Mouse (Mus musculus) heart, adult 2 months (tissue): ENCODE measurements around the gene 9330161L09Rik. TPM values are rescaled to one million over a fixed set of nuclear protein-coding genes. Genes with fewer than 3 reads are reported as not detected.

ENCODE experiments used
- DNase-seq, 2 experiments: peaks; one replicate each; pipeline ENCODE4 v3.0.0; 2021
- H3K27ac ChIP-seq: fragments of 200-600 bp; 2 replicates; pipeline ENCODE4 v1.8.1; 2022
- H3K27me3 ChIP-seq: fragments of 200-500 bp; 2 replicates; pipeline ENCODE4 v1.6.1; 2012; ENCODE audit warnings: mild to moderate bottlenecking, low read length, inconsistent platforms, mixed read lengths; ENCODE audit not compliant: control insufficient read depth, insufficient read depth
- H3K36me3 ChIP-seq: fragments of 200-500 bp; 2 replicates; pipeline ENCODE4 v1.6.1; 2012; ENCODE audit warnings: low read length, inconsistent platforms; ENCODE audit not compliant: control insufficient read depth, insufficient read depth
- H3K4me1 ChIP-seq: fragments of 200-500 bp; 2 replicates; pipeline ENCODE4 v1.6.1; 2011; ENCODE audit warnings: low read length; ENCODE audit not compliant: control insufficient read depth, insufficient read depth
- H3K4me3 ChIP-seq: fragments of 200-600 bp; 2 replicates; pipeline ENCODE4 v1.8.1; 2022
- H3K79me2 ChIP-seq: fragments of 200-500 bp; replicated peaks from 2 replicates; pipeline ENCODE4 v1.6.1; 2012; ENCODE audit warnings: mild to moderate bottlenecking, inconsistent platforms, low read length, moderate library complexity, mixed read lengths; ENCODE audit not compliant: control insufficient read depth, insufficient read depth
- H3K9ac ChIP-seq: fragments of 200-500 bp; 2 replicates; pipeline ENCODE4 v1.6.1; 2012; ENCODE audit warnings: low read depth, mild to moderate bottlenecking, control low read depth, inconsistent platforms, low read length, mixed read lengths
- CTCF ChIP-seq: fragments of 200-600 bp; IDR thresholded peaks from 2 replicates; pipeline ENCODE4 v1.8.1; 2022; ENCODE audit warnings: antibody characterized with exemption, mild to moderate bottlenecking, moderate library complexity
- EP300 ChIP-seq: fragments of 200-500 bp; IDR thresholded peaks from 2 replicates; pipeline ENCODE4 v1.6.1; 2011; ENCODE audit warnings: low read depth, low read length, control low read depth; ENCODE audit not compliant: insufficient read depth
- POLR2A ChIP-seq: fragments of 200-500 bp; IDR thresholded peaks from 2 replicates; pipeline ENCODE4 v1.6.1; 2011; ENCODE audit warnings: mild to moderate bottlenecking, low read depth, low read length, control low read depth; ENCODE audit not compliant: insufficient read depth
- WGBS: fragments of 180-500 bp; shearing (Covaris S2); methylation state at CpG from one replicate; pipeline ENCODE4 v1.1.7; 2018; 5-methylcytosine and 5-hydroxymethylcytosine counted together
- intact Hi-C: fragments of 180-260 bp; cut with DNase I; formaldehyde crosslinking; loops from one replicate; pipeline ENCODE4 v1.15.1; 2025
- polyA plus RNA-seq: library from polyadenylated mRNA; depleted of rRNA; stranded (reverse); fragments of >200 nt; gene quantifications from 2 replicates; pipeline ENCODE4 v1.2.3, GENCODE M21; 2012
- total RNA-seq, 2 experiments: library from RNA; stranded (reverse); gene quantifications; 2 replicates each; pipeline ENCODE4 v1.2.3; 2021

The 9330161L09Rik gene
- total and polyA plus RNA-seq, 3 experiments: 0.61 to 1.6 (median 1.4) TPM

DNA sequence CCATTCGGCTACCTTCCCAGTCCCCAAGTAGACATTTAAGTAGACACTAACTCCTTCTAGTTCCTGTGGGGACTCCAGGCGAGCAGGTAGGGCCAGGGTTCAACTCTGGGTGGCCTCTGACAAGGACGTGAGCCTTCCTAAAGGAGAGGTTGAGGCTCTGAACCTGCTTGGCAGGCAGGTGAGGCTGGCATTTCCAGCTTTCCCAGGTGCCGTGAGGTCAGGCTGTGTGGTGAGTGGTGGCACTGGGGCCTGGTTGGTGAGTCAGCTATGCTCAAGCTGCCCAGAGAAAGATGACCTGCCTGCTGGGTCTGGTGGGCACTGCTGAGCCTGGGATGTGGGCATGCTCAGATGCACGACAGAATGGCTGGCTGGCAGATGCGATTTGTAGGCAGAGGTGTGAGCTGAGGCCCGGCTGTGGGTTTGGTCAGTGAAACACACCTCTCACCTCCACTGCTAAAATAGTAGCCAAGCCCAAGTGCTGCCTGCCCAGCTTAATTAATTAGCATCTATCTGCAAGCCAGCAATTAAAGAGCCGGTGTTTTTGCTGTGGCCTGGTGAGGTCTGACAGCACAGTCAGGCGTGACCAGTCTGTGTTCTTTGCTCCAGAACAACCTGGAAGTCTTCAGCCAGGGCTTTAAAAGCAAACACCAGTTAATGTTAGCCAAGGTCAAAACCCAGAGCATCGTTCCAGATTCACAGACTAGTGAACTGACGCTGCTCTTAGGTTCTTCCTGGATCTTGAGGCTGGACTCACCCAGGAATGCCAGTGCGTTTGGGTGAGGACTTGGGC, 11.9 kb downstream of the 9330161L09Rik start:
- H3K4me3 ChIP-seq: no peak overlapping the region
- 73% methylated on average over 12 of the region's 12 CpGs for WGBS
- no peaks in the 10 kb centered on the region for H3K36me3 ChIP-seq
- DNase-seq: no peak
- no peak overlapping the region for H3K27ac ChIP-seq
- H3K27me3 ChIP-seq: no peaks in the 10 kb centered on the region
- intact Hi-C loops: no loop called here
- no peaks in the 10 kb centered on the region for H3K79me2 ChIP-seq
- no peaks in the 10 kb centered on the region; the same call in none of the 2 replicates for H3K4me1 ChIP-seq
- H3K9ac ChIP-seq: no peak overlapping the region
- TF ChIP-seq POLR2A (no peak), EP300 (no peak), CTCF (no peak)

DNA sequence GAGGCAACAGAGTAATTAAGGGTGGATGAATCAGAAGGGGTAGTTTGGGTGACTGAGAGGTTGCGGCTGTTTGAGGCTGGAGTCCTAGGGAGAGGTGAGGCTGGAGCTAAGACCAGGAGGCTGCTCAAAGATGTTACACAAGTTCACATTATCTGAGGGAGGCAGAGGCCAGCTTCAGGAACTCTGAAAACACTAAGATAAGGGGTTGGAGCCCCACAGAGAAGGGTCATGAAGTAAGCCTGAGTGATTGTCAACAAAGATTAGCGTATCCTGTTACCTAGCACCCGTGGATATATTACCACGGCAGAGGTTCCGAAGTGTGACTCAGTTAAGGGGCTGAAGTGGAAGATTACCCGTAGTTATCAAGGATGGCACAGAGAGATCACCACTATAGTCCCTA, 14.1 kb downstream of the 9330161L09Rik start:
- H3K9ac ChIP-seq: no peak overlapping the region
- H3K79me2 ChIP-seq: no peaks in the 10 kb centered on the region
- H3K36me3 ChIP-seq: no peaks in the 10 kb centered on the region
- H3K27ac ChIP-seq: no peak overlapping the region
- DNase-seq: no peak
- H3K4me3 ChIP-seq: no peak overlapping the region
- WGBS: 64% methylated on average over 6 of the region's 6 CpGs
- TF ChIP-seq CTCF (no peak), POLR2A (no peak), EP300 (no peak)
- H3K27me3 ChIP-seq: no peaks in the 10 kb centered on the region
- H3K4me1 ChIP-seq: peaks cover 3% of the 10 kb centered on the region
- intact Hi-C loops: no loop called here

DNA sequence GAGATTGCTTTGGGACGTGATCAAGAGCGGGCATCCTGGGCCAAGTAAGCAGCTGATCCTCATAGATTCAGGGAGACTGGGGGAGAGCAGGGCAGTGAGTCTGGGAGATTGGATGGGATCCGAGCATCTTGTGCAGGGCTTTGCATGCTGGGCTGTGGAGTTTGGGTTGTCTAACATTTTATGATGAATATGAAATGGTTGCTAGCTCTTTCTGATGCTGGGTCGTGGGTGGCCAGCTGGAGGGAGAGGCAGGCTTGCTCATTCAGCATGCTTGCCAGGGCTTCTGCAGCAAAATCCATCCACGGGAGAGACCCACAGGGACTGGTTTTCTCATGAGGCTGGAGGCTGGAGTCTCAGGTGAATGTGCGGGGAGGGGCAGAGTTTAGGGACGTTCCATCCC, 16.5 kb downstream of the 9330161L09Rik start:
- H3K36me3 ChIP-seq: no peaks in the 10 kb centered on the region
- H3K9ac ChIP-seq: no peak overlapping the region
- no peaks in the 10 kb centered on the region for H3K27me3 ChIP-seq
- no peaks in the 10 kb centered on the region for H3K79me2 ChIP-seq
- DNase-seq: no peak
- WGBS: 62% methylated on average over 7 of the region's 7 CpGs
- TF ChIP-seq CTCF (no peak), EP300 (no peak), POLR2A (no peak)
- no peak overlapping the region for H3K4me3 ChIP-seq
- no peak overlapping the region for H3K27ac ChIP-seq
- peaks cover 3% of the 10 kb centered on the region for H3K4me1 ChIP-seq
- intact Hi-C loops: no loop called here

DNA sequence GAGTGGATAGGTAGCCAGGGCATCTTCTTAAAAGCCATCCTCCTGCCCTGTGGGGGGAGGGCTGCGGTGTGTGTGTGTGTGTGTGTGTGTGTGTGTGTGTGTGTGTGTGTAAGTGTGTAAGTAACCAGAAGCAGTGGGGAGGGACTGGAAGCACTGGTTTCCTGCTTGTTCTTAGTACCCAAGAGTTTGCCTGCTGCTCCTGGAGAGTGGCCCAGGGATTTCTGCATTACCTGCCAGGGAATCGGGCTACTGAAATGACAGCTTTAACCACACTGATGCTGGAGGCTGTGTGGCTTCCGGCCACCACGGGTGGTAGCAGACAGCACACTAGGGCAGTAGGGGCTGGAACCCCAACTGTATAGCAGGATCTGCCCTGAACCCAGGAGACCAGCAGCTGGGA, 17.6 kb downstream of the 9330161L09Rik start:
- TF ChIP-seq POLR2A (no peak), CTCF (no peak), EP300 (no peak)
- no peaks in the 10 kb centered on the region for H3K27me3 ChIP-seq
- no peak overlapping the region for H3K4me3 ChIP-seq
- peaks cover 3% of the 10 kb centered on the region for H3K4me1 ChIP-seq
- H3K36me3 ChIP-seq: no peaks in the 10 kb centered on the region
- DNase-seq: no peak
- WGBS: 71% methylated on average over 4 of the region's 4 CpGs
- intact Hi-C loops: loop anchor here (5.0 kb wide), 1 partner anchor 37 kb away; the partner anchor contains the start of gene Ddx24
- H3K9ac ChIP-seq: no peak overlapping the region
- H3K79me2 ChIP-seq: no peaks in the 10 kb centered on the region
- H3K27ac ChIP-seq: no peak overlapping the region

DNA sequence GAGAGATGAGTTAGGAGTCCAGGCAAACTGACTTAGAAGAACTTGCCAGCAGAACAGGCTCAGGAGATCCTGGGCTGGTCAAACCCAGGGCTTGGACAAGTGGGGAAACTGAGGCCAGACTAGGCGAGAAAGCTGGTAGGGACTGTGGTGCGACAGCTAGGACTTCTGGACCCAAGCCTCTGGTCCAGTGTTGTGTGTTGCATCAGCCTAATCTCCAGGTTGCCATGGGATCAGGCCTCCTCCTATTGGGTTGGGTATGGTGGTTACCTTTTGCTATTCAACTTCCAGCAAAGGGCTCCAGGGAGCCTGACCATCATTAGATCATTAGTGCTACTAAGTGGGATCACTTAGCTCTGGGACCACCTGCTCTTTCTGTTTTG, 18.3 kb downstream of the 9330161L09Rik start:
- 68% methylated on average over 2 of the region's 2 CpGs for WGBS
- TF ChIP-seq EP300 (no peak), CTCF (no peak), POLR2A (no peak)
- Histone ChIP-seq H3K4me1 (peaks cover 3% of the 10 kb centered on the region), H3K36me3 (no peaks in the 10 kb centered on the region), H3K27me3 (no peaks in the 10 kb centered on the region), H3K79me2 (no peaks in the 10 kb centered on the region), H3K4me3 (peak overlapping the region; percentile 92; the same call in 1 of the 2 replicates), H3K9ac (no peak overlapping the region; the same call in 1 of the 2 replicates), H3K27ac (no peak overlapping the region)
- no peak for DNase-seq
- intact Hi-C loops: loop anchor here (5.0 kb wide), 1 partner anchor 38 kb away; the partner anchor contains the start of gene Ddx24

DNA sequence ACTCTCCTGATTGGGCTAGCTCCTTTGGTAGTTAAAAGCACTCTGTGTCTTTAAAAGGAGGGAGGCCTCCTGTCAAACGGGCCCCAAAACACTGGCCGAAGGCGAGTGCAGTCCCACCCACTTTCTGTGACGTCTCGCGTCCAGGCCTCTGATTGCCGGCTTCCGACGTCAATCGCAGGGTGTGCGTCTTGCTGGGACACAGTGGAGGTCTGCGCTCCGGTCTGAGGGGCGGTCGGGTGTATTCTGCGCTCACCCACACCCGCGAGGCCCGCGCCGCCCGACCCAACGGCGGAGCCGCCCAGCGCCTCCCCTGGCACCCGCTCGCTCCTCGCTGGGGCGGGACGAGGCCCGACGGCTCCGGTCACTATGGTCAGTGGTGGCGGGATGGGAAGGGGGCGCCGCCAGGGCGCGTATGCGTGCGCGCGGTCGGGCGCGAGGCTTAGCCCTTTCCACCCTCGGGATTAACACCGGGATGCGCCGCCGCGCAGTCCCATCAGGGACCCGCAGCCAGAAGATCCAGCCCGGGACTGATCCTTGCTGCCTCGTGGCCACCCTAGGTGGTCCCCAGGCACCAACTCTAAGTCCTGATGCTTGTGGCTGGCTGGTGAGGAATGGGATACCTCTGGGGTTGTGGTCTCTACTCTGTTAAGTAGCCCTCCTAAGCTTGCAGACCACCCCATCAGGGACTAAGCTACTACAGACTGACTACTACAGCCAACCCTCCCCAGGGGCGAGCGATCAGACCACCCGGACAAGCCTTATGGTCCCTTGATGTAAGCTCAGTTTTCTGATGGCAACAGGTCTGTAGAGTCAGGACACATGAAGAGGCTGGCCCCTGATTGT, 18.9 kb downstream of the 9330161L09Rik start, which contains the start of gene Otub2:
Gene Otub2, plus strand, starts transcription at position 178 of the 843 bp plus-strand sequence.
- peak; percentile 38 for TF ChIP-seq CTCF
- TF ChIP-seq EP300: no peak
- peak; percentile 57 for TF ChIP-seq POLR2A

More for the DNA sequence above, 18.9 kb downstream of the 9330161L09Rik start, which contains the start of gene Otub2:
- peak within 1 kb of the TSS; percentile 93 for H3K9ac ChIP-seq
- peak within 1 kb of the TSS; percentile 84 for H3K27ac ChIP-seq
- H3K27me3 ChIP-seq: no peaks in the 10 kb centered on the region
- no peaks in the 10 kb centered on the region for H3K79me2 ChIP-seq
- WGBS: 1% methylated on average over 58 of the region's 58 CpGs
- DNase-seq: peak; percentile 98
- intact Hi-C loops: loop anchor here (5.0 kb wide), 1 partner anchor 39 kb away; the partner anchor contains the start of gene Ddx24
- H3K4me3 ChIP-seq: peak within 1 kb of the TSS; percentile 92
- H3K4me1 ChIP-seq: peaks cover 3% of the 10 kb centered on the region
- no peaks in the 10 kb centered on the region for H3K36me3 ChIP-seq
